Mouse (Mus musculus) right cerebral cortex, postnatal 14 days (tissue): ENCODE results near the gene Mrpl17.
A peak's percentile ranks its signal among the peaks of the same experiment; 100 is the strongest.
"Not testable (repeated sequence)": the region's sequence is repeated elsewhere in the genome, so short reads cannot be mapped to it uniquely, and the experiment has no call there.

Experiments used
- DNase-seq: peaks from one replicate; pipeline ENCODE4 v3.0.0; 2022

Mrpl17 gene

GRCm38 (mm10) chr7:105810877-105811489, at the start of gene Mrpl17:
Gene Mrpl17, minus strand, starts transcription at chr7:105811099.
- DNase-seq, result peak; percentile 99

GRCm38 (mm10) chr7:105855718-105856560, 45.0 kb upstream of the Mrpl17 start:
- DNase-seq, result not testable (repeated sequence)

GRCm38 (mm10) chr7:105824281-105824680, 13.4 kb upstream of the Mrpl17 start:
- DNase-seq, result no peak

GRCm38 (mm10) chr7:105818483-105818882, 7.6 kb upstream of the Mrpl17 start:
- DNase-seq, result no peak

GRCm38 (mm10) chr7:105816736-105817135, 5.8 kb upstream of the Mrpl17 start:
- DNase-seq, result no peak

GRCm38 (mm10) chr7:105813326-105813725, 2.4 kb upstream of the Mrpl17 start:
- DNase-seq, result no peak

- DNase-seq, result no peak
Measured at GRCm38 (mm10) chr7:105812566-105812965, 1.7 kb upstream of the Mrpl17 start.

GRCm38 (mm10) chr7:105811516-105811915, 617 bp upstream of the Mrpl17 start:
- DNase-seq, result no peak

- DNase-seq, result no peak
Measured at GRCm38 (mm10) chr7:105810280-105810876, 521 bp downstream of the Mrpl17 start.

- DNase-seq, result no peak
Measured at GRCm38 (mm10) chr7:105809836-105810235, 1.1 kb downstream of the Mrpl17 start.

- no peak for DNase-seq
Measured at GRCm38 (mm10) chr7:105808385-105808784, 2.5 kb downstream of the Mrpl17 start.

GRCm38 (mm10) chr7:105806716-105807115, 4.2 kb downstream of the Mrpl17 start:
- no peak for DNase-seq

- DNase-seq, result no peak
Measured at GRCm38 (mm10) chr7:105806125-105806524, 4.8 kb downstream of the Mrpl17 start.

GRCm38 (mm10) chr7:105803428-105803827, 7.5 kb downstream of the Mrpl17 start:
- DNase-seq, result no peak

GRCm38 (mm10) chr7:105802771-105803170, 8.1 kb downstream of the Mrpl17 start:
- no peak for DNase-seq

- DNase-seq, result no peak
Measured at GRCm38 (mm10) chr7:105802312-105802711, 8.6 kb downstream of the Mrpl17 start.

GRCm38 (mm10) chr7:105796972-105797371, 13.9 kb downstream of the Mrpl17 start:
- DNase-seq, result no peak

- no peak for DNase-seq
Measured at GRCm38 (mm10) chr7:105795759-105796366, 15.0 kb downstream of the Mrpl17 start.

GRCm38 (mm10) chr7:105793701-105794100, 17.2 kb downstream of the Mrpl17 start:
- DNase-seq, result no peak

GRCm38 (mm10) chr7:105791147-105791546, 19.8 kb downstream of the Mrpl17 start:
- DNase-seq, result no peak

GRCm38 (mm10) chr7:105787285-105788140, 23.4 kb downstream of the Mrpl17 start, which contains the start of gene Dchs1:
Gene Dchs1, minus strand, starts transcription at chr7:105787654.
- peak; percentile 41 for DNase-seq
